16 mouse cellular contexts compared by ENCODE assay signal in genomic region chr12:41551578-41551977, GRCm38 (mm10).
"Had no signal": no experiment of that assay in that cellular context is flagged by ENCODE, and none has a peak within 500 bp of the region (broad histone marks: within the 10 kb centered on the region; RNA-seq: fewer than 3 reads in every experiment).

No protein-coding gene starts in this region.

- ATAC-seq: lung, postnatal 0 days; midbrain, embryonic 13.5 days; midbrain, embryonic 15.5 days had no signal

- H3K4me3 ChIP-seq: liver, embryonic 15.5 days; lung, embryonic 15.5 days; megakaryocyte, embryonic 14.5 days; midbrain, embryonic 13.5 days; midbrain, embryonic 15.5 days; neural tube, embryonic 12.5 days had no signal

- H3K4me1 ChIP-seq: lung, embryonic 15.5 days; midbrain, embryonic 15.5 days; neural tube, embryonic 12.5 days had no signal

- DNase-seq: lung, adult 2 months; lung, postnatal 14 days; lung, postnatal 36 days; right cerebral cortex, postnatal 14 days; spleen, adult 18-20 months; thymus, adult 18-20 months; thymus, postnatal 14 days; thymus, postnatal 36 days had no signal

- H3K27me3 ChIP-seq: liver, embryonic 15.5 days; lung, embryonic 15.5 days; megakaryocyte, embryonic 14.5 days; midbrain, embryonic 13.5 days; midbrain, embryonic 15.5 days; neural tube, embryonic 12.5 days had no signal

- H3K27ac ChIP-seq: liver, embryonic 15.5 days; lung, embryonic 15.5 days; macrophage; midbrain, embryonic 13.5 days; midbrain, embryonic 15.5 days; neural tube, embryonic 12.5 days had no signal

- H3K9ac ChIP-seq: liver, embryonic 15.5 days; lung, embryonic 15.5 days; midbrain, embryonic 13.5 days; midbrain, embryonic 15.5 days; neural tube, embryonic 12.5 days had no signal

- H3K4me2 ChIP-seq: liver, embryonic 15.5 days; lung, embryonic 15.5 days; midbrain, embryonic 13.5 days; midbrain, embryonic 15.5 days; neural tube, embryonic 12.5 days had no signal

- H3K9me3 ChIP-seq: liver, embryonic 15.5 days; lung, embryonic 15.5 days; megakaryocyte, embryonic 14.5 days; midbrain, embryonic 13.5 days; midbrain, embryonic 15.5 days; neural tube, embryonic 12.5 days had no signal

- H3K36me3 ChIP-seq: liver, embryonic 15.5 days; lung, embryonic 15.5 days; midbrain, embryonic 13.5 days; midbrain, embryonic 15.5 days; neural tube, embryonic 12.5 days had no signal
